Mouse (Mus musculus): Measurements from ENCODE around the gene Clic3. TPM values are rescaled to one million over a fixed set of nuclear protein-coding genes. Genes with fewer than 3 reads are reported as not detected.

The Clic3 gene
- polyA plus RNA-seq, 1 experiment from 2014 or later: 2.5 TPM

DNA sequence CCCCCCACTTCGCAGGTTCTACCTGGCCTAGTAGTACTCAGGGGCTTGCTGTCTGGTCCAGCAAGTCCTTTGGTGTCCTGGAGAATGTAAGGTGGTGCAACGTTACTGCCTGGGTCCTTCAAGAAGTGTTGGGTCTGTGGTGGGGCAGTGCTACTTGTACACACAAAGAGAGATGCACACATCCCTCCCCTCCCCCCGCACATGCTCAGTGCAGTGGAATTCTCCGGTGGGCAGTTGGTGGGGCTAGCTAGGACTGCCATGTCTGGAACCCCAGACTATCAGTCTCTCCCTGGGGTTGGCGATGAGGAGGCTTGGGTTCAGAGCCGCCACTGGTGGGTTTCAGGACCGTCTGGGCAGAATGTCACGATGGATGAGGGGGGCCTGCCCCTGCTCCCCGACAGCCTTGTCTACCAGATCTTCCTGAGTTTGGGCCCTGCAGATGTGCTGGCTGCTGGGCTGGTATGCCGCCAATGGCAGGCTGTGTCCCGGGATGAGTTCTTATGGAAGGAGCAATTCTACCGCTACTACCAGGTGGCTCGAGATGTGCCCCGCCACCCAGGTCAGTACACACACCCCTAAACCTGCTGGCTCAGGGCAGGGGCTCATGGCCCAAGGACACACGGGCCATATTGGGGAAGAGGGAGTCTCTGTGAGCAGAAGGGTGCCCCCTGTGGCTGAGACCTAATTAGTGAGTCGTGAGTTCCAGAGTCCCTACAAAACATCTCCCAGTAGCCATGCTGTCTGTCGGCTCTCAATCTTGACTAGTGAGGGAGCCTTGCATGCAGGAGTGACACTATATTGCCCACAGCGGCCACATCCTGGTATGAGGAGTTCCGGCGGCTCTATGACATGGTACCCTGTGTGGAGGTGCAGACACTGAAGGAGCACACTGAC is 45.2 kb downstream of the Clic3 start, which contains the start of gene C8g:
C8g (minus strand) TSS at position 127 of the 894 bp plus-strand sequence.
- H3K4me1 ChIP-seq: peaks cover 30% of the 10 kb centered on the region
- H3K36me3 ChIP-seq: peaks cover 37% of the 10 kb centered on the region
- ATAC-seq (ENCODE audit: extremely low read depth, insufficient number of reproducible peaks, low FRiP score, low TSS enrichment): no peak
- H3K9ac ChIP-seq: peak within 1 kb of the TSS; percentile 95
- H3K4me2 ChIP-seq: peak within 1 kb of the TSS; percentile 96
- peak within 1 kb of the TSS; percentile 70 for H3K27ac ChIP-seq (replicated peaks)
- 75% methylated on average over 20 of the region's 20 CpGs for WGBS
- no peaks in the 10 kb centered on the region for H3K27me3 ChIP-seq (replicated peaks)
- peak within 1 kb of the TSS; percentile 79 for H3K4me3 ChIP-seq
- H3K9me3 ChIP-seq: no peaks in the 10 kb centered on the region

DNA sequence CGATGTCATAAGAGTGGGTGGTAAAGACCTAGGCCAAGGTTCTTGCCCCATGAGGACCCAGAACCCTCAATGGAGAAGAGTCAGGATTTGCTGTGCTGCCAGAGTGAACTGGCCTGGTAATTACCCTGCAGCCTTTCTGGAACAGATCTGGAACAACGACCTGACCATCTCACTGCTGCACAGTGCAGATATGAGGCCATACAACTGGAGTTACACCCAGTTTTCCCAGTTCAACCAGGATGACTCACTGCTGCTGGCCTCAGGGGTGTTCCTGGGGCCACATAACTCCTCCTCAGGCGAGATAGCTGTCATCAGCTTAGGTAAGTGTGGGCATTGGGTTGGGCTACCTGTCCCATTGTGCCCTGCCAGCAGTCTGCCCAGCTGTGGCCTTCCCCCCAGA is 46.1 kb downstream of the Clic3 start:
- no peaks in the 10 kb centered on the region for H3K9me3 ChIP-seq
- peaks cover 37% of the 10 kb centered on the region for H3K36me3 ChIP-seq
- 77% methylated on average over 3 of the region's 3 CpGs for WGBS
- no peak overlapping the region for H3K9ac ChIP-seq
- no peak overlapping the region for H3K4me3 ChIP-seq
- no peak for ATAC-seq (ENCODE audit: extremely low read depth, insufficient number of reproducible peaks, low FRiP score, low TSS enrichment)
- peaks cover 28% of the 10 kb centered on the region for H3K4me1 ChIP-seq
- no peak overlapping the region for H3K4me2 ChIP-seq
- no peak overlapping the region for H3K27ac ChIP-seq (replicated peaks)
- no peaks in the 10 kb centered on the region for H3K27me3 ChIP-seq (replicated peaks)

DNA sequence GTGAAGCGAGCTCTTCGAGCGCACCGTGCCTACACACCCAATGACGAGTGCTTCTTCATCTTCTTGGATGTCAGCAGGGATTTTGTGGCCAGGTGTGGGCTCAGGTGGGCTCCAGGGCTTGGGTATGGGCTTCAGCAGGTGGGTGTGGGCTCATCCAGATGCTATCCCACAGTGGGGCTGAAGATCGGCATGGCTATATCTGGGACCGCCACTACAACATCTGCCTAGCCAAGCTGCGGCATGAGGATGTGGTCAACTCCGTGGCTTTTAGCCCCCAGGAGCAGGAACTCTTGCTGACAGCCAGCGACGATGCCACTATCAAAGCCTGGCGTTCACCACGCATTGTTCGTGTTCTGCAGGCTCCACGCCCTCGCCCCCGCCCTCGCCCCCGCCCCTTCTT is 47.9 kb downstream of the Clic3 start:
- ATAC-seq (ENCODE audit: extremely low read depth, insufficient number of reproducible peaks, low FRiP score, low TSS enrichment): no peak
- H3K4me3 ChIP-seq: no peak overlapping the region
- H3K9me3 ChIP-seq: no peaks in the 10 kb centered on the region
- H3K4me1 ChIP-seq: peaks cover 23% of the 10 kb centered on the region
- H3K9ac ChIP-seq: no peak overlapping the region
- no peak overlapping the region for H3K4me2 ChIP-seq
- H3K27me3 ChIP-seq (replicated peaks): no peaks in the 10 kb centered on the region
- 86% methylated on average over 19 of the region's 19 CpGs for WGBS
- H3K36me3 ChIP-seq: peaks cover 37% of the 10 kb centered on the region
- no peak overlapping the region for H3K27ac ChIP-seq (replicated peaks)

DNA sequence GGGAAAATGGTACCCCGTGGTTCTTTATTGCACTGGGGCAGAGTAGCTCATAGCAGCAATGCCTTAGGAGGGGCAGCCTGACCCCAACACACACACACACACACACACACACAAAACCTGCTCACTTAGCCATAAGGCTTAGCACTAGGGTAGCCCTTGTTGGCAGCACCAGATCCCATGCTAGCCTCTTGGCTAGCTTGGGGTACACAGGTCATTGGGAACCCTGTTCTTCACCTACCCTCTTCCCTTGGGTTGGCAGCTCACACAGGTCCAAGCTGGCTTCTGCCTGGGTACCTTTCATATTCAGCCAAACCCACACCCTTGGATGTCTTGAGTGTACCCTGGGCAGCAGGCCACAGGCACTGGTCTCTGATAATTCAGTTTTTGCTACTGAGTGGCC is 48.4 kb downstream of the Clic3 start:
- no peaks in the 10 kb centered on the region for H3K9me3 ChIP-seq
- no peak overlapping the region for H3K27ac ChIP-seq (replicated peaks)
- peaks cover 37% of the 10 kb centered on the region for H3K36me3 ChIP-seq
- peaks cover 21% of the 10 kb centered on the region for H3K4me1 ChIP-seq
- H3K9ac ChIP-seq: no peak overlapping the region
- WGBS: 85% methylated on average over 1 of the region's 1 CpGs
- no peak overlapping the region for H3K4me2 ChIP-seq
- no peak overlapping the region for H3K4me3 ChIP-seq
- no peak for ATAC-seq (ENCODE audit: extremely low read depth, insufficient number of reproducible peaks, low FRiP score, low TSS enrichment)
- no peaks in the 10 kb centered on the region for H3K27me3 ChIP-seq (replicated peaks)

DNA sequence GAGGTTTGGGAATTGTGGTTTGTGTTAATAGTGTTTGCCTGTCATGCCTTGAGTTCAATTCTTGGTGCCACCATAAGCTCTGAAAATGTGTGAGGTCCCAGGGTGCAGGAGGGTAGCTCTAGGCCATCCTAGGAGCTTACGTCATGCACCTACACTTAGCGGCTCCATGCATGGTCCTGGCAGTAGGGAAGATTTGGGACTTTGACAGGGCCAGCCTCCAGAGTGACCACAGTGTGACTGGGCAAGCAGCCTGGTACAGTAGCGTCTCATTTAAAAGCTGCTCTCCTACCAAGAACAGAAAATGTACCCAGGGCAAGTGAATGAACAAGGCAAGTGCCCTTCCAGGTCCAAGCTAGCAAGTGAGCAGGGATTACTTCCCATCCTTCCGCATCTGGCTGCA is 49.2 kb downstream of the Clic3 start:
- H3K4me1 ChIP-seq: peaks cover 18% of the 10 kb centered on the region
- WGBS: 83% methylated on average over 4 of the region's 4 CpGs

DNA sequence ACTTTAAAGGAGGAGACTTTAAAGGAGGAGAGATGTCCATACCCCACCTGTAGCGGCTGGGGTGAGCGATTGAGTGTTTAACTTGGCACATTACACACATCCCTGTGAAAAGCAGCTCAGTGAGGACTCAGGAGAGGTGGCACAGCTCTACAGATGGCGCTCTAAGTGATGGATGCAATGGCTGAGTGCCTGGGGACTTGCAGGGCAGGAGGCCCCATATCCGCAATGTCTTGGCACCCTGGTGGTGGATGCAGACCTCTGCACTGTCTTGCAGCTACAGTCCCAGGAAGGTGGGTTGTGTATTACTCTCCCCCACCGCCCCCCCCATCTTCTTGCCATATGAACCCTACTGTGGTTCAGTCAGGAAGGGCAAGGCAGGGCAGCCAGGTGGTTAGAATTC is 50.3 kb downstream of the Clic3 start:
- 35% methylated on average over 5 of the region's 5 CpGs for WGBS
- Histone ChIP-seq H3K27me3 (replicated peaks) (no peaks in the 10 kb centered on the region), H3K4me3 (no peak overlapping the region), H3K9ac (no peak overlapping the region), H3K4me2 (no peak overlapping the region), H3K27ac (replicated peaks) (no peak overlapping the region), H3K4me1 (peaks cover 8% of the 10 kb centered on the region), H3K36me3 (peaks cover 37% of the 10 kb centered on the region), H3K9me3 (no peaks in the 10 kb centered on the region)
- ATAC-seq (ENCODE audit: extremely low read depth, insufficient number of reproducible peaks, low FRiP score, low TSS enrichment): no peak

More for the DNA sequence above, 49.2 kb downstream of the Clic3 start:
- Histone ChIP-seq H3K9me3 (no peaks in the 10 kb centered on the region), H3K36me3 (peaks cover 37% of the 10 kb centered on the region), H3K9ac (no peak overlapping the region), H3K4me2 (no peak overlapping the region), H3K27ac (replicated peaks) (no peak overlapping the region), H3K27me3 (replicated peaks) (no peaks in the 10 kb centered on the region), H3K4me3 (no peak overlapping the region)
- ATAC-seq (ENCODE audit: extremely low read depth, insufficient number of reproducible peaks, low FRiP score, low TSS enrichment): no peak

Small RNAs within 50 kb of the gene (microRNA-seq; reads per million reads assigned to microRNA genes)
- not detected for gene Mir3087

Other genes with a start within 250 kb of the Clic3 start
- gene Nelfb, start 245.3 kb upstream of the Clic3 start, polyA plus RNA-seq (2015; fragmentation: Nextera tagmentation; extraction: Ambion mirVana): 68.8 and 72.8 TPM in 2 replicates
- not detected in 2 replicates for gene Stpg3, start 242.2 kb upstream of the Clic3 start, polyA plus RNA-seq (2015; fragmentation: Nextera tagmentation; extraction: Ambion mirVana)
- gene Fam166a, start 238.1 kb upstream of the Clic3 start, polyA plus RNA-seq (2015; fragmentation: Nextera tagmentation; extraction: Ambion mirVana): not detected in 2 replicates
- gene Tubb4b, start 232.1 kb upstream of the Clic3 start, polyA plus RNA-seq (2015; fragmentation: Nextera tagmentation; extraction: Ambion mirVana): 402 and 437 TPM in 2 replicates
- gene Slc34a3, start 222.5 kb upstream of the Clic3 start, polyA plus RNA-seq (2015; fragmentation: Nextera tagmentation; extraction: Ambion mirVana): not detected in 2 replicates
- not detected in 2 replicates for gene Rnf224, start 220.1 kb upstream of the Clic3 start, polyA plus RNA-seq (2015; fragmentation: Nextera tagmentation; extraction: Ambion mirVana)
- gene Rnf208, start 214.6 kb upstream of the Clic3 start, polyA plus RNA-seq (2015; fragmentation: Nextera tagmentation; extraction: Ambion mirVana): 6.6 and 7.2 TPM in 2 replicates
- gene Cysrt1, start 214.4 kb upstream of the Clic3 start, polyA plus RNA-seq (2015; fragmentation: Nextera tagmentation; extraction: Ambion mirVana): not detected in 2 replicates
- gene AL732309.1, start 210.0 kb upstream of the Clic3 start, polyA plus RNA-seq (2015; fragmentation: Nextera tagmentation; extraction: Ambion mirVana): 2.1 and 2.9 TPM in 2 replicates
- 15.5 and 15.9 TPM in 2 replicates for gene Tmem203, start 201.4 kb upstream of the Clic3 start, polyA plus RNA-seq (2015; fragmentation: Nextera tagmentation; extraction: Ambion mirVana)
- 3.5 and 4.3 TPM in 2 replicates for gene Tprn, start 194.2 kb upstream of the Clic3 start, polyA plus RNA-seq (2015; fragmentation: Nextera tagmentation; extraction: Ambion mirVana)
- 144 and 158 TPM in 2 replicates for gene Ssna1, start 184.4 kb upstream of the Clic3 start, polyA plus RNA-seq (2015; fragmentation: Nextera tagmentation; extraction: Ambion mirVana)
- gene Anapc2, start 184.4 kb upstream of the Clic3 start, polyA plus RNA-seq (2015; fragmentation: Nextera tagmentation; extraction: Ambion mirVana): 77.3 and 82.5 TPM in 2 replicates
- gene Tmem210, start 168.7 kb upstream of the Clic3 start, polyA plus RNA-seq (2015; fragmentation: Nextera tagmentation; extraction: Ambion mirVana): not detected in 2 replicates
- not detected in 2 replicates for gene Lrrc26, start 166.9 kb upstream of the Clic3 start, polyA plus RNA-seq (2015; fragmentation: Nextera tagmentation; extraction: Ambion mirVana)
- gene Grin1, start 137.7 kb upstream of the Clic3 start, polyA plus RNA-seq (2015; fragmentation: Nextera tagmentation; extraction: Ambion mirVana): 0.09 and 0.16 TPM in 2 replicates
- gene Man1b1, start 124.5 kb upstream of the Clic3 start, polyA plus RNA-seq (2015; fragmentation: Nextera tagmentation; extraction: Ambion mirVana): 28.4 and 31.3 TPM in 2 replicates
- 13.6 and 14.4 TPM in 2 replicates for gene Dpp7, start 100.5 kb upstream of the Clic3 start, polyA plus RNA-seq (2015; fragmentation: Nextera tagmentation; extraction: Ambion mirVana)
- 14.9 and 17.0 TPM in 2 replicates for gene Uap1l1, start 91.2 kb upstream of the Clic3 start, polyA plus RNA-seq (2015; fragmentation: Nextera tagmentation; extraction: Ambion mirVana)
- gene Sapcd2, start 84.5 kb upstream of the Clic3 start, polyA plus RNA-seq (2015; fragmentation: Nextera tagmentation; extraction: Ambion mirVana): 16.5 and 18.1 TPM in 2 replicates
- 0.51 and 0.68 TPM in 2 replicates for gene Entpd2, start 61.0 kb upstream of the Clic3 start, polyA plus RNA-seq (2015; fragmentation: Nextera tagmentation; extraction: Ambion mirVana)
- gene Npdc1, start 57.5 kb upstream of the Clic3 start, polyA plus RNA-seq (2015; fragmentation: Nextera tagmentation; extraction: Ambion mirVana): 26.6 and 29.0 TPM in 2 replicates
- gene Fut7, start 33.6 kb upstream of the Clic3 start, polyA plus RNA-seq (2015; fragmentation: Nextera tagmentation; extraction: Ambion mirVana): 0.07 TPM in 1 of 2 replicates, not detected in the other
- 2.7 and 3.2 TPM in 2 replicates for gene Abca2, start 28.1 kb upstream of the Clic3 start, polyA plus RNA-seq (2015; fragmentation: Nextera tagmentation; extraction: Ambion mirVana)
- gene Paxx, start 4.3 kb downstream of the Clic3 start, polyA plus RNA-seq (2015; fragmentation: Nextera tagmentation; extraction: Ambion mirVana): 25.6 and 25.7 TPM in 2 replicates
- 19.8 and 20.7 TPM in 2 replicates for gene Ptgds, start 13.2 kb downstream of the Clic3 start, polyA plus RNA-seq (2015; fragmentation: Nextera tagmentation; extraction: Ambion mirVana)
- not detected in 2 replicates for gene Lcn12, start 37.1 kb downstream of the Clic3 start, polyA plus RNA-seq (2015; fragmentation: Nextera tagmentation; extraction: Ambion mirVana)
- 73.8 and 83.9 TPM in 2 replicates for gene Fbxw5, start 43.9 kb downstream of the Clic3 start, polyA plus RNA-seq (2015; fragmentation: Nextera tagmentation; extraction: Ambion mirVana)
- gene C8g, start 44.9 kb downstream of the Clic3 start, polyA plus RNA-seq (2015; fragmentation: Nextera tagmentation; extraction: Ambion mirVana): 3.1 and 3.5 TPM in 2 replicates
- 21.0 and 22.9 TPM in 2 replicates for gene Traf2, start 90.1 kb downstream of the Clic3 start, polyA plus RNA-seq (2015; fragmentation: Nextera tagmentation; extraction: Ambion mirVana)
- 277 and 302 TPM in 2 replicates for gene Edf1, start 101.0 kb downstream of the Clic3 start, polyA plus RNA-seq (2015; fragmentation: Nextera tagmentation; extraction: Ambion mirVana)
- 4.6 and 7.3 TPM in 2 replicates for gene Mamdc4, start 118.0 kb downstream of the Clic3 start, polyA plus RNA-seq (2015; fragmentation: Nextera tagmentation; extraction: Ambion mirVana)
- 177 and 199 TPM in 2 replicates for gene Phpt1, start 118.4 kb downstream of the Clic3 start, polyA plus RNA-seq (2015; fragmentation: Nextera tagmentation; extraction: Ambion mirVana)
- 0.14 and 0.27 TPM in 2 replicates for gene Ajm1, start 124.9 kb downstream of the Clic3 start, polyA plus RNA-seq (2015; fragmentation: Nextera tagmentation; extraction: Ambion mirVana)
- 42.9 and 47.6 TPM in 2 replicates for gene Rabl6, start 151.7 kb downstream of the Clic3 start, polyA plus RNA-seq (2015; fragmentation: Nextera tagmentation; extraction: Ambion mirVana)
- 0.11 and 0.13 TPM in 2 replicates for gene Ccdc183, start 160.8 kb downstream of the Clic3 start, polyA plus RNA-seq (2015; fragmentation: Nextera tagmentation; extraction: Ambion mirVana)
- gene Tmem141, start 165.2 kb downstream of the Clic3 start, polyA plus RNA-seq (2015; fragmentation: Nextera tagmentation; extraction: Ambion mirVana): 20.3 and 20.4 TPM in 2 replicates
- gene Fcna, start 171.2 kb downstream of the Clic3 start, polyA plus RNA-seq (2015; fragmentation: Nextera tagmentation; extraction: Ambion mirVana): 2.3 and 2.6 TPM in 2 replicates
- not detected in 2 replicates for gene Lcn8, start 196.3 kb downstream of the Clic3 start, polyA plus RNA-seq (2015; fragmentation: Nextera tagmentation; extraction: Ambion mirVana)
- gene Lcn5, start 201.1 kb downstream of the Clic3 start, polyA plus RNA-seq (2015; fragmentation: Nextera tagmentation; extraction: Ambion mirVana): not detected in 2 replicates
- not detected in 2 replicates for gene Lcn6, start 219.9 kb downstream of the Clic3 start, polyA plus RNA-seq (2015; fragmentation: Nextera tagmentation; extraction: Ambion mirVana)
- gene Lcn10, start 225.9 kb downstream of the Clic3 start, polyA plus RNA-seq (2015; fragmentation: Nextera tagmentation; extraction: Ambion mirVana): not detected in 2 replicates
- gene Obp2a, start 243.2 kb downstream of the Clic3 start, polyA plus RNA-seq (2015; fragmentation: Nextera tagmentation; extraction: Ambion mirVana): not detected in 2 replicates
- 47.0 and 47.6 TPM in 2 replicates for gene Bmyc, start 249.9 kb downstream of the Clic3 start, polyA plus RNA-seq (2015; fragmentation: Nextera tagmentation; extraction: Ambion mirVana)